Mouse (Mus musculus) urinary bladder, postnatal 0 days (tissue): ENCODE data around the gene Smad1. TPM values are rescaled to one million over a fixed set of nuclear protein-coding genes. Genes with fewer than 3 reads are reported as not detected.

ENCODE experiments used
- polyA plus RNA-seq: library from polyadenylated mRNA; unstranded; fragments of >200 nt; fragmentation: Nextera tagmentation; extraction: Ambion mirVana; gene quantifications from 2 replicates; pipeline ENCODE4 v1.2.1, GENCODE M21; 2015

Gene Smad1
- 32.0 and 39.4 TPM in 2 replicates for polyA plus RNA-seq

GRCm38 (mm10) chr8:79398994-79399650, at the start of gene Smad1:
TSS of gene Smad1 (minus strand) at chr8:79399518.

DNA sequence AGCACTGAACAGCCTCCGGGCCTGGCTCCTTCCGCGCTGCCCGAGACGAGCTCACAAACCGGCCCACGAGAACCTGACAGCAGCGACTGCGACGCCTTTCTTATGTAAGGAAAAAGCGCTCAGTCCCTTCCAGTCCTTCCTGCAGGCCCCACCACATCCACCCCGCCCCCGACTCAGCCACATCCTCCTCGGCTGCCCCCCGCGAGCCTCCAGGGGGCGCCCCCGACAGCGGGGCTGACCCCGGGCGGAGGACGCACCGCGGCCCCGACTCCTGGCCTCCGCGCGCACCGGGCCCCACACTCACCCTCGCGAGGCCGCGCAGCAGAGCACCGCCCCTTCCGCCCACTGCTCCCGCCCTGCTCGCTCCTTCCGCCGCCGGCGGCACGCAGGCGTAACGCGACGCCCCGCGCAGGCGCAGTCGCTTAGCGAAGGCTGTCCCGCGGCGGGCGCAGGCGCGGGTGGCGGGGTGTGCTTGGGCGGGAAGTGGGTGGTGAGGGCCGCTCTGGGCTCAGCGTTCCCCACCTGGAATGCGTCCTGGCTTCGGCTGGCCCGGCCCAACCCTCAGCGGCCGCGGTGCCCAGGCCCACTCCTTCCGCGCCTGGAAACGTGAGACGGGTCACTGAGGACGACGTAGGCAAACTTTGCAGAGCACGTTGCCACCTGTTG, 104.6 kb downstream of the Smad1 start, which contains the start of gene Mmaa:
Gene Mmaa (minus strand): TSS at position 328 of the 666 bp plus-strand sequence.

Other genes with a start within 250 kb of the Smad1 start
- gene 1700011L22Rik, start 150.9 kb downstream of the Smad1 start, polyA plus RNA-seq = not detected in 2 replicates
- 11.2 and 12.6 TPM in 2 replicates for gene Mmaa, start 104.6 kb downstream of the Smad1 start, polyA plus RNA-seq
- gene Otud4, start 240.1 kb upstream of the Smad1 start, polyA plus RNA-seq = 8.1 and 9.2 TPM in 2 replicates